Mouse (Mus musculus): ENCODE measurements around the gene Arsk.

DNA sequence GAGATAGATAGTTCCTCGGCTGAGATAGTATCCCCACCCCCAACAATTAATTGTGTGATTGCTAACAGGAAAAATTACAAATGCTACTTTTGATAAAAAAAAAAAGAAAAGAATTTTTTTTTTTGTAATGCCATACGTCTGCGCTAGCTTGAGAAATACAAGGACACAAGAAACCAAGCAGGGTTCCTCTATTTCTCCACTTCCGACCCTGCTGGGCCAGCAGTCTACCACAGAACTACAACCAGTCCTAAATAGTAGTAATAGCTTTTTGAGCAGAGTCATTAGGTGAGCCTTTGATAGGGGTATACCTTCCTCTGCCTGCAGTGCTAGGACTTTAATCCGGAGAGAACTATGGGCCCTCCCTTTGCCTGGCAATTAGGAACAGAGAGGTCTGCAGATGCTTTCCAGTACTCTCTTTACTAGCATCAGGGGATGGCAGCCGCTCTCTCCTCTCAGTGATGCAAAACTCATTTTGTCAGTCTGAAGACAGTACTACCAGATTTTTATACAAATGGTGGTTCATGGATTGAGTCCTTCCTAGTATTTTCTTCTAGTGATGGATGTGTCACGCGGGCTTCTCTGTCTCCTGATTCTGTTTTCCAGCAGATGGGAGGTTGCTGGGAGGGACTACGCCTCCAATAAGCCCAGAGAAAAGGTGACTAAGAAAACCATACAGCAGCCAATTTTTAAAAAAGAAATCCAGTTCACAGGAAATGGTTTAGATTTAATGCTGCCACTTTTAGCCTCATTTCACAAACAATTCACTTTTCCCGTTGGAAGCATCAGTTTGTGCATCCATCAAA, 41.0 kb downstream of the Arsk start:
- no peak for TF ChIP-seq CTCF (conservative IDR thresholded peaks at IDR 0.05; ENCODE audit: low read length)
- TF ChIP-seq POU5F1 (IDR thresholded peaks at IDR 0.05; ENCODE audit: borderline replicate concordance, low read length) = no peak
